Mouse (Mus musculus): Measurements from ENCODE around the gene Vwa5b1.

The Vwa5b1 gene

DNA sequence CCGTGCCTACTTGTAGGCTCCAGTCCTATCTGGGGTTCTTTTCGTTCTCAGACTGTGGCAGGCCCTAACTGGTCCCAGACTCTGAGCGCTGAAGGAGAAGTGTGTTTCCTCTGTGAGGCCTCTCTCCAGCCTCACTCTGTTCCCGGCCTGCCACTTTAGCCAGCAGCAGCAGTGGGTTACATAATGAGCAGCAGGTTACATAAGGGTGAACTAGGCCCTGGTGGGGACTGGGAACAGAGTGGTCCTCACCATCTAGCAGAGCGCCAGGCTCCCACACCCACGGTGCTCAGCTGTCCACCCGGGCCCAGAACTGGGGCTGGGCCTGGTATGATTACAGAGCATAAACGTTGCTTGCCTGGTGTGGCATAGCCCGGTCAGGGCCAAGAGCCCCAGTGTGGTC lies 110.9 kb downstream of the Vwa5b1 start:
- DNase-seq = no peak

DNA sequence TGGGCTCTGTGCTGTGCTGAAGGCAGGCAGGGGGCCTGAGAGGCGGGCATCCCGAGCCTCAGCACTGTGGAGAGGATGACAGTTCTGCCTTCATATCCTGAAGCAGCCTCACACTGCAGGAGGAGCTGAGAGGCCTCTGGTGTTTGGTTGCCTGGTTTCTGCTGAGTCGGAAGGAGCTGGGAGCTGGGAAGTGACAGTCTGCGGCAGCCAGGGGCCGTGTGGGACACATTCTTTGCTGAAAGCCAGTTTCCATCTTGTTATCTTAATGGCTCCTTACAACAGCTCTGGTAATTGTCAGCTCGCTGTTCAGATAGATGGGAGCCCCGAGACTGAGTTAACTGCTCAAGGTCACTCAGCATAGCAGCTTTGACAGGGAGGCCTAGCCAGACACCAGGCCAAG lies 111.9 kb downstream of the Vwa5b1 start:
- DNase-seq = no peak

DNA sequence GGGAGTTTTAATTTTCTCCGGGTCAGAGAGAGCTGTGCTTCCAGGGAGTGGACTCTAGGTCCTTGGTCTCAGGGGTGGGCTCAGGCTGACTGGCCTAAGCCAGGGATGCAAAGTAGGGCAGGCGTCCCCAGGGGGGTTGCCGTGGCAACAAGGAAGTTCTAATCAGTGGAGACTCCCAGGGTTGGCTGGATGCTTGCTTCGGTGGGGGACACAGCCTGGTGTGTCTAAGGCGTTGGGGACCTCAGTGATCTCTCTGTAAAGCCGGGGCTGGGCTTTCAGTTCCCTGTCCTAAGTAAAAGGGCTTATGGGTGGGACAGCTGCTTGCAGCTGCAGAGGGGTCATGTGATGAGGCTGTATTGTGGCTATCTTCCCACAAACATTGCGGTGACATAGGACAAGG lies 113.4 kb downstream of the Vwa5b1 start:
- DNase-seq = no peak

DNA sequence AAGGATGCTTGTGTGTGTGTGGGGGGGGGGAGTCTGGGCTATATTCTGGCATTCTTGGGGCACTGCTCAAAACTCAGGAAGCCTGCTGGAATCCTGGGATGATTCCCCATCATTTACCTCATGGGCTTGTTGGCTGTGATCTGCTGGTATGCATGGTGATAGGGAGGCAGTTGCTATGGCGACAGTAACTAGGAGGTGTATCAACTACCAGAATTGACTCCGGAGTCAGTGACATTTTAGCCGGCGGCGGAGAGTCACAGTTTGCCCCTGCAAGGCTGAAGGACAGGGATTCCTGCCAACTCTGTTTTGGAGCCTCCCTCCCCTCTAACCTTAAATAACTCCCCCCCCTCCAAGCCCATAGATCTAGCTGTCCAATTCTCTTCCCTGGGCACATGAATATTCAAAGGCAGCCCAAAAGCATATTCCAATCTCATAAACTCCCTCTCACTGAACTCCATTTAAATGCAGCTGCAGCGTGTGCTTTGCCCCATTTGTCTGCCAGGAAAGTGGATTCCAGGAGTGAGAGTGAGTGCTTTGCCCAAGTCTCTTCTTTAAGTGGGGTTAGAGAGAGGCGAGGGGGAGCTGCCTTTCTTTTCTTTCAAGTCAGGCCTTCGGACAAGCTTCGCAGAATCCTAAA lies 118.4 kb downstream of the Vwa5b1 start:
- DNase-seq = no peak

DNA sequence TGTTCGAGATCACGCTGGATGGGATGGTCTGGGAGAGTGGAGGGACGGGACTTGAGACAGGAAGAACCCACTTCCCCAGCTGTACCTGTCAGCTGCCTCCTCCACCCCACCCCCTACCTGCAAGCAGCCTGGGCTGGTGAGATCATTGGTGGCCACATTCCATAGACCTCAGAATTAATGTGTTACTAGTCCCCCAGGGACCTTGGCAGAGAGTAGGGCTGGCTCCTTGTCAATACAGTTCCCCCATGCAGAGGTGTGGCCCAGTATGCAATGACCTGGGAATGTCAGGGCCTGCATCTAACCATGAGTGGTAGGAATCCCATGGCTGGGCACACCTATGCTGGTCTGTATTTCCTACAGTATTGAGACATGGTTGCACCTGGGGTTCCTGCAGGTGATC lies 119.2 kb downstream of the Vwa5b1 start:
- no peak for DNase-seq

Measured in thymus, postnatal 4 days (tissue).